Mouse (Mus musculus): ENCODE data around the gene Slc26a1. TPM values are rescaled to one million over a fixed set of nuclear protein-coding genes. Genes with fewer than 3 reads are reported as not detected.

The Slc26a1 gene
- polyA plus RNA-seq, 1 experiment from 2014 or later = 0.53 TPM

GRCm38 (mm10) chr5:108655891-108656650, 19.3 kb downstream of the Slc26a1 start:
- Histone ChIP-seq H3K9ac (ENCODE audit: low read length) (no peak overlapping the region), H3K4me3 (ENCODE audit: control insufficient read depth in 1 of 2, insufficient read depth in 1 of 2, low read depth in 1 of 2, low read length in 2 of 2) (no peak overlapping the region), H3K4me2 (ENCODE audit: low read length) (no peak overlapping the region), H3K27me3 (ENCODE audit: control insufficient read depth, insufficient read depth, low read length) (no peaks in the 10 kb centered on the region), H3K4me1 (ENCODE audit: control insufficient read depth in 2 of 2, insufficient read depth in 2 of 2, low read length in 2 of 2) (peaks cover 0 to 9% of the 10 kb centered on the region in 2 experiments; a peak in 2 of 4 replicates), H3K27ac (replicated peaks in 1 of 2; ENCODE audit: control insufficient read depth in 1 of 2, insufficient read depth in 1 of 2, low read depth in 2 of 2, low read length in 2 of 2) (no peak overlapping the region), H3K36me3 (ENCODE audit: control insufficient read depth, insufficient read depth, low read length) (peaks cover 59% of the 10 kb centered on the region), H3K9me3 (ENCODE audit: control insufficient read depth, low read length) (no peaks in the 10 kb centered on the region)
- ATAC-seq (ENCODE audit: insufficient number of reproducible peaks, insufficient read depth, low FRiP score, low read depth) = no peak
- WGBS = 91% methylated on average over 15 of the region's 15 CpGs

GRCm38 (mm10) chr5:108655381-108655780, 20.0 kb downstream of the Slc26a1 start:
- ATAC-seq (ENCODE audit: insufficient number of reproducible peaks, insufficient read depth, low FRiP score, low read depth) = no peak
- peaks cover 66% of the 10 kb centered on the region for H3K36me3 ChIP-seq (ENCODE audit: control insufficient read depth, insufficient read depth, low read length)

GRCm38 (mm10) chr5:108654444-108654990, 20.9 kb downstream of the Slc26a1 start:
- no peak for ATAC-seq (ENCODE audit: insufficient number of reproducible peaks, insufficient read depth, low FRiP score, low read depth)
- no peaks in the 10 kb centered on the region for H3K27me3 ChIP-seq (ENCODE audit: control insufficient read depth, insufficient read depth, low read length)
- H3K9ac ChIP-seq (ENCODE audit: low read length) = no peak overlapping the region
- no peaks in the 10 kb centered on the region for H3K9me3 ChIP-seq (ENCODE audit: control insufficient read depth, low read length)
- H3K27ac ChIP-seq (replicated peaks in 1 of 2; ENCODE audit: control insufficient read depth in 1 of 2, insufficient read depth in 1 of 2, low read depth in 2 of 2, low read length in 2 of 2) = no peak overlapping the region
- peaks cover 0 to 3% of the 10 kb centered on the region in 2 experiments; a peak in 2 of 4 replicates for H3K4me1 ChIP-seq (ENCODE audit: control insufficient read depth in 2 of 2, insufficient read depth in 2 of 2, low read length in 2 of 2)
- no peak overlapping the region for H3K4me2 ChIP-seq (ENCODE audit: low read length)
- no peak overlapping the region for H3K4me3 ChIP-seq (ENCODE audit: control insufficient read depth in 1 of 2, insufficient read depth in 1 of 2, low read depth in 1 of 2, low read length in 2 of 2)
- WGBS = 88% methylated on average over 10 of the region's 10 CpGs
- H3K36me3 ChIP-seq (ENCODE audit: control insufficient read depth, insufficient read depth, low read length) = peaks cover 72% of the 10 kb centered on the region

More at GRCm38 (mm10) chr5:108655381-108655780, 20.0 kb downstream of the Slc26a1 start:
- Histone ChIP-seq H3K9ac (ENCODE audit: low read length) (no peak overlapping the region), H3K4me1 (ENCODE audit: control insufficient read depth in 2 of 2, insufficient read depth in 2 of 2, low read length in 2 of 2) (peaks cover 0 to 9% of the 10 kb centered on the region in 2 experiments; a peak in 2 of 4 replicates), H3K9me3 (ENCODE audit: control insufficient read depth, low read length) (no peaks in the 10 kb centered on the region), H3K4me3 (ENCODE audit: control insufficient read depth in 1 of 2, insufficient read depth in 1 of 2, low read depth in 1 of 2, low read length in 2 of 2) (no peak overlapping the region), H3K27me3 (ENCODE audit: control insufficient read depth, insufficient read depth, low read length) (no peaks in the 10 kb centered on the region), H3K4me2 (ENCODE audit: low read length) (no peak overlapping the region), H3K27ac (replicated peaks in 1 of 2; ENCODE audit: control insufficient read depth in 1 of 2, insufficient read depth in 1 of 2, low read depth in 2 of 2, low read length in 2 of 2) (no peak overlapping the region)
- WGBS = 93% methylated on average over 9 of the region's 9 CpGs

- peaks cover 83% of the 10 kb centered on the region for H3K36me3 ChIP-seq (ENCODE audit: control insufficient read depth, insufficient read depth, low read length)
- H3K4me3 ChIP-seq (ENCODE audit: control insufficient read depth in 1 of 2, insufficient read depth in 1 of 2, low read depth in 1 of 2, low read length in 2 of 2) = no peak overlapping the region
- no peak overlapping the region for H3K27ac ChIP-seq (replicated peaks in 1 of 2; ENCODE audit: control insufficient read depth in 1 of 2, insufficient read depth in 1 of 2, low read depth in 2 of 2, low read length in 2 of 2)
- no peak overlapping the region for H3K4me2 ChIP-seq (ENCODE audit: low read length)
- no peaks in the 10 kb centered on the region for H3K4me1 ChIP-seq (ENCODE audit: control insufficient read depth in 2 of 2, insufficient read depth in 2 of 2, low read length in 2 of 2)
- ATAC-seq (ENCODE audit: insufficient number of reproducible peaks, insufficient read depth, low FRiP score, low read depth) = no peak
- no peaks in the 10 kb centered on the region for H3K27me3 ChIP-seq (ENCODE audit: control insufficient read depth, insufficient read depth, low read length)
- H3K9me3 ChIP-seq (ENCODE audit: control insufficient read depth, low read length) = no peaks in the 10 kb centered on the region
- 78% methylated on average over 6 of the region's 6 CpGs for WGBS
- no peak overlapping the region for H3K9ac ChIP-seq (ENCODE audit: low read length)
Observed at GRCm38 (mm10) chr5:108653341-108653740, 22.0 kb downstream of the Slc26a1 start.

- Histone ChIP-seq H3K4me2 (ENCODE audit: low read length) (no peak overlapping the region), H3K27ac (replicated peaks in 1 of 2; ENCODE audit: control insufficient read depth in 1 of 2, insufficient read depth in 1 of 2, low read depth in 2 of 2, low read length in 2 of 2) (no peak overlapping the region), H3K27me3 (ENCODE audit: control insufficient read depth, insufficient read depth, low read length) (no peaks in the 10 kb centered on the region), H3K36me3 (ENCODE audit: control insufficient read depth, insufficient read depth, low read length) (peaks cover 87% of the 10 kb centered on the region), H3K4me3 (ENCODE audit: control insufficient read depth in 1 of 2, insufficient read depth in 1 of 2, low read depth in 1 of 2, low read length in 2 of 2) (no peak overlapping the region), H3K9ac (ENCODE audit: low read length) (no peak overlapping the region), H3K4me1 (ENCODE audit: control insufficient read depth in 2 of 2, insufficient read depth in 2 of 2, low read length in 2 of 2) (no peaks in the 10 kb centered on the region), H3K9me3 (ENCODE audit: control insufficient read depth, low read length) (no peaks in the 10 kb centered on the region)
- WGBS = 44% methylated on average over 1 of the region's 1 CpGs
- no peak for ATAC-seq (ENCODE audit: insufficient number of reproducible peaks, insufficient read depth, low FRiP score, low read depth)
Observed at GRCm38 (mm10) chr5:108651823-108652222, 23.5 kb downstream of the Slc26a1 start.

- no peak overlapping the region for H3K4me3 ChIP-seq (ENCODE audit: control insufficient read depth in 1 of 2, insufficient read depth in 1 of 2, low read depth in 1 of 2, low read length in 2 of 2)
- no peak overlapping the region for H3K4me2 ChIP-seq (ENCODE audit: low read length)
- H3K4me1 ChIP-seq (ENCODE audit: control insufficient read depth in 2 of 2, insufficient read depth in 2 of 2, low read length in 2 of 2) = no peaks in the 10 kb centered on the region
- no peak overlapping the region for H3K27ac ChIP-seq (replicated peaks in 1 of 2; ENCODE audit: control insufficient read depth in 1 of 2, insufficient read depth in 1 of 2, low read depth in 2 of 2, low read length in 2 of 2)
- 79% methylated on average over 5 of the region's 5 CpGs for WGBS
- H3K27me3 ChIP-seq (ENCODE audit: control insufficient read depth, insufficient read depth, low read length) = no peaks in the 10 kb centered on the region
- peaks cover 90% of the 10 kb centered on the region for H3K36me3 ChIP-seq (ENCODE audit: control insufficient read depth, insufficient read depth, low read length)
- H3K9me3 ChIP-seq (ENCODE audit: control insufficient read depth, low read length) = no peaks in the 10 kb centered on the region
- H3K9ac ChIP-seq (ENCODE audit: low read length) = no peak overlapping the region
- ATAC-seq (ENCODE audit: insufficient number of reproducible peaks, insufficient read depth, low FRiP score, low read depth) = no peak
Observed at GRCm38 (mm10) chr5:108651136-108651720, 24.1 kb downstream of the Slc26a1 start.

GRCm38 (mm10) chr5:108650341-108650740, 25.0 kb downstream of the Slc26a1 start:
- no peaks in the 10 kb centered on the region for H3K9me3 ChIP-seq (ENCODE audit: control insufficient read depth, low read length)
- H3K9ac ChIP-seq (ENCODE audit: low read length) = no peak overlapping the region
- no peak for ATAC-seq (ENCODE audit: insufficient number of reproducible peaks, insufficient read depth, low FRiP score, low read depth)
- no peak overlapping the region for H3K4me2 ChIP-seq (ENCODE audit: low read length)
- H3K27ac ChIP-seq (replicated peaks in 1 of 2; ENCODE audit: control insufficient read depth in 1 of 2, insufficient read depth in 1 of 2, low read depth in 2 of 2, low read length in 2 of 2) = no peak overlapping the region
- 91% methylated on average over 7 of the region's 7 CpGs for WGBS
- H3K4me3 ChIP-seq (ENCODE audit: control insufficient read depth in 1 of 2, insufficient read depth in 1 of 2, low read depth in 1 of 2, low read length in 2 of 2) = no peak overlapping the region
- H3K36me3 ChIP-seq (ENCODE audit: control insufficient read depth, insufficient read depth, low read length) = peaks cover 90% of the 10 kb centered on the region
- no peaks in the 10 kb centered on the region for H3K4me1 ChIP-seq (ENCODE audit: control insufficient read depth in 2 of 2, insufficient read depth in 2 of 2, low read length in 2 of 2)
- no peaks in the 10 kb centered on the region for H3K27me3 ChIP-seq (ENCODE audit: control insufficient read depth, insufficient read depth, low read length)

Measured in heart, embryonic 14.5 days (tissue).